Mouse (Mus musculus) adrenal gland, postnatal 10 days (tissue): Measurements from ENCODE around the gene Gm12166. TPM values are rescaled to one million over a fixed set of nuclear protein-coding genes. Genes with fewer than 3 reads are reported as not detected.

Experiments used
- microRNA-seq: library from miRNA; unstranded; fragments of <30 nt; microRNA quantifications from one replicate; pipeline ENCODE4 v1.2.0, GENCODE M21; 2021
- total RNA-seq, 2 experiments: library from RNA; stranded (reverse); gene quantifications; 2 replicates each; pipeline ENCODE4 v1.2.3; 2021

Gm12166 gene
- total RNA-seq, 2 experiments from 2014 or later: 4.0 to 4.6 TPM

Small RNA genes lying within 50 kb of the gene (microRNA-seq; reads per million reads assigned to microRNA genes)
- gene Mir8100: not detected

Other genes with a start within 250 kb of the Gm12166 start
- gene Clint1, start 200.3 kb downstream of the Gm12166 start, total RNA-seq: 10 to 100 TPM; 59.8 to 64.5 TPM
- gene Lsm11, start 107.4 kb downstream of the Gm12166 start, total RNA-seq: 1 to 10 TPM; 7.8 to 9.9 TPM
- 10 to 100 TPM; 16.6 to 19.4 TPM for gene Thg1l, start 96.8 kb downstream of the Gm12166 start, total RNA-seq
- under 1 TPM; 0.24 to 0.36 TPM for gene Sox30, start 72.0 kb downstream of the Gm12166 start, total RNA-seq
- 10 to 100 TPM; 15.5 to 25.3 TPM for gene Adam19, start 3.7 kb upstream of the Gm12166 start, total RNA-seq
- under 1 TPM in 1 of 2 experiments, not detected in 1; 0.12 TPM for gene Nipal4, start 114.2 kb upstream of the Gm12166 start, total RNA-seq
- gene Fndc9, start 183.2 kb upstream of the Gm12166 start, total RNA-seq: not detected